13 mouse cellular contexts compared by ENCODE assay signal in the genomic region with DNA sequence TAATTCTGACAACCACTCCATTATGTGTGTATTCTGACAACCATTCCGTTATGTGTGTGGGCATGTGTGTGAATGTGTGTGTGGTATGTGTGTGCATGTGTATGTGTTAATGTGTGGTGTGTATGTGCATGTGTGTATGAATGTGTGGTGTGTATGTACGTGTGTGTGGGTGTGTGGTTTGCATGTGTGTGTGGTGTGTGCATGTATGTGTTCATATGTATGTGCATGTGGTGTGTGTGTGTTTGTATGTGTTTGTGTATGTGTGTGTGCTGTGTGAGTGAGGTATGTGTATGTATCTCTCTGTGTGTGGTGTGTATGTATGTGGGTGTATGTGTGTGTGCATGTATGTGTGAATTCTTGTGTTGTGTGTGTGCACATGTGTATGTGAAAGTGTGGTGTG.
"Had no signal": no experiment of that assay in that cellular context is flagged by ENCODE, and none has a peak within 500 bp of the region (broad histone marks: within the 10 kb centered on the region; RNA-seq: fewer than 3 reads in every experiment).

No protein-coding gene starts in this region.

- H3K27me3 ChIP-seq: liver, embryonic 15.5 days; midbrain, embryonic 12.5 days; neural tube, embryonic 15.5 days had no signal

- H3K27ac ChIP-seq: limb, embryonic 10.5 days; liver, embryonic 15.5 days; midbrain, embryonic 12.5 days; neural tube, embryonic 15.5 days had no signal

- H3K9me3 ChIP-seq: limb, embryonic 10.5 days; liver, embryonic 15.5 days; midbrain, embryonic 12.5 days; neural tube, embryonic 15.5 days had no signal

- DNase-seq: kidney, adult 11 months; kidney, adult 9 months; kidney, postnatal 14 days; lung, adult 2 months; lung, postnatal 36 days; right cerebral cortex, adult 18-20 months; thymus, adult 18-20 months; thymus, postnatal 14 days had no signal

- H3K36me3 ChIP-seq: limb, embryonic 10.5 days; liver, embryonic 15.5 days had no signal

- H3K4me3 ChIP-seq: limb, embryonic 10.5 days; liver, embryonic 15.5 days; midbrain, embryonic 12.5 days; neural tube, embryonic 15.5 days had no signal

- H3K4me1 ChIP-seq: limb, embryonic 10.5 days; liver, embryonic 15.5 days; midbrain, embryonic 12.5 days; neural tube, embryonic 15.5 days had no signal

- H3K4me2 ChIP-seq: liver, embryonic 11.5 days; liver, embryonic 15.5 days; midbrain, embryonic 12.5 days; neural tube, embryonic 15.5 days had no signal

- H3K9ac ChIP-seq: liver, embryonic 15.5 days; midbrain, embryonic 12.5 days; neural tube, embryonic 15.5 days had no signal
